Mouse (Mus musculus) testis, postnatal 14 days (tissue): ENCODE data around the gene Chic2.

ENCODE experiments used
- DNase-seq: peaks from one replicate; pipeline ENCODE4 v3.0.0; 2021; ENCODE audit warnings: low spot score

Chic2 gene

GRCm38 (mm10) chr5:74974726-74975411 lies 69.7 kb downstream of the Chic2 start:
- peak; percentile 87 for DNase-seq

- peak; percentile 50 for DNase-seq
Measured at GRCm38 (mm10) chr5:74974061-74974581, 70.5 kb downstream of the Chic2 start.

- DNase-seq, result no peak
Measured at GRCm38 (mm10) chr5:74971418-74971817, 73.2 kb downstream of the Chic2 start.

- no peak for DNase-seq
Measured at GRCm38 (mm10) chr5:74969341-74969740, 75.2 kb downstream of the Chic2 start.

- DNase-seq, result no peak
Measured at GRCm38 (mm10) chr5:74967882-74968281, 76.7 kb downstream of the Chic2 start.

GRCm38 (mm10) chr5:74966891-74967290 lies 77.7 kb downstream of the Chic2 start:
- DNase-seq, result no peak

- DNase-seq, result no peak
Measured at GRCm38 (mm10) chr5:74962771-74963170, 81.8 kb downstream of the Chic2 start.

- peak; percentile 36 for DNase-seq
Measured at GRCm38 (mm10) chr5:74960840-74961543, 83.6 kb downstream of the Chic2 start.

GRCm38 (mm10) chr5:74960306-74960705 lies 84.3 kb downstream of the Chic2 start:
- DNase-seq, result peak; percentile 63

- DNase-seq, result no peak
Measured at GRCm38 (mm10) chr5:74957293-74958076, 87.1 kb downstream of the Chic2 start.

GRCm38 (mm10) chr5:74956335-74956734 lies 88.2 kb downstream of the Chic2 start:
- no peak for DNase-seq

- no peak for DNase-seq
Measured at GRCm38 (mm10) chr5:74955565-74955964, 89.0 kb downstream of the Chic2 start.

GRCm38 (mm10) chr5:74952938-74953337 lies 91.6 kb downstream of the Chic2 start:
- DNase-seq, result no peak

- no peak for DNase-seq
Measured at GRCm38 (mm10) chr5:74951375-74951774, 93.2 kb downstream of the Chic2 start.

- DNase-seq, result no peak
Measured at GRCm38 (mm10) chr5:74949298-74949697, 95.3 kb downstream of the Chic2 start.

- no peak for DNase-seq
Measured at GRCm38 (mm10) chr5:74948482-74948881, 96.1 kb downstream of the Chic2 start.
